Mouse (Mus musculus) olfactory bulb, adult 2 months (tissue): ENCODE results near the gene Dpm3.

Experiments
- CTCF ChIP-seq: fragments of 200-500 bp; IDR thresholded peaks from 2 replicates; pipeline ENCODE4 v1.5.1; 2012; ENCODE audit warnings: low read depth, mild to moderate bottlenecking, low read length, moderate library complexity; ENCODE audit not compliant: insufficient read depth
- POLR2A ChIP-seq: fragments of 200-500 bp; IDR thresholded peaks from 2 replicates; pipeline ENCODE4 v1.6.1; 2012; ENCODE audit warnings: mild to moderate bottlenecking, low read depth, low read length, moderate library complexity; ENCODE audit not compliant: insufficient read depth

GRCm38 (mm10) chr3:89280050-89280605 is 21.0 kb downstream of the Dpm3 start:
- no peak for TF ChIP-seq CTCF
- no peak for TF ChIP-seq POLR2A
